19 mouse cellular contexts compared by ENCODE assay signal in genomic region chr9:57498536-57498935, GRCm38 (mm10). TPM values are rescaled to one million over a fixed set of nuclear protein-coding genes. Genes with fewer than 3 reads are reported as not detected.
DNase-seq lines count a peak whose midpoint lies in the region; ATAC-seq and TF ChIP-seq lines count a peak whose summit lies in the region.
"Had no signal": no experiment of that assay in that cellular context is flagged by ENCODE, and none has a peak within 500 bp of the region (broad histone marks: within the 10 kb centered on the region; RNA-seq: fewer than 3 reads in every experiment).

No protein-coding gene starts in this region.

- H3K4me2 ChIP-seq in midbrain, embryonic 13.5 days (replicated peaks), result no peak overlapping the region
- no peak overlapping the region for H3K4me2 ChIP-seq in midbrain, embryonic 11.5 days
- H3K4me2 ChIP-seq in forebrain, embryonic 16.5 days (ENCODE audit: low read length), result 0 out of 2 replicates have a peak overlapping the region, but pooled peaks have one; percentile 25
- no peak overlapping the region for H3K4me2 ChIP-seq in hindbrain, postnatal 0 days (ENCODE audit: low read depth, low read length)
- H3K4me2 ChIP-seq: limb, embryonic 15.5 days had no signal

- H3K27ac ChIP-seq in midbrain, embryonic 13.5 days, result peak overlapping the region; percentile 56
- no peak overlapping the region for H3K27ac ChIP-seq in midbrain, embryonic 11.5 days (ENCODE audit: low read depth, low read length)
- peak overlapping the region; percentile 82 for H3K27ac ChIP-seq in forebrain, embryonic 16.5 days (ENCODE audit: low read length)
- 0 out of 2 replicates have a peak overlapping the region, but pooled peaks have one; percentile 26 for H3K27ac ChIP-seq in hindbrain, postnatal 0 days
- peak overlapping the region; percentile 34; the same call in 1 of the 2 replicates for H3K27ac ChIP-seq in olfactory bulb, adult 2 months (ENCODE audit: insufficient read depth, low read depth, low read length)
- H3K27ac ChIP-seq: limb, embryonic 15.5 days had no signal

- H3K4me1 ChIP-seq in midbrain, embryonic 13.5 days (replicated peaks), result peaks cover 51% of the 10 kb centered on the region
- peaks cover 12% of the 10 kb centered on the region for H3K4me1 ChIP-seq in midbrain, embryonic 11.5 days (ENCODE audit: control insufficient read depth, insufficient read depth, low read length)
- H3K4me1 ChIP-seq in forebrain, embryonic 16.5 days (replicated peaks; ENCODE audit: control insufficient read depth, insufficient read depth, low read length), result peaks cover 44% of the 10 kb centered on the region
- H3K4me1 ChIP-seq in hindbrain, postnatal 0 days (ENCODE audit: insufficient read depth, low read length), result peaks cover 12% of the 10 kb centered on the region
- peaks cover 17% of the 10 kb centered on the region for H3K4me1 ChIP-seq in olfactory bulb, adult 2 months (ENCODE audit: control insufficient read depth, insufficient read depth, low read length)

- peaks cover 34% of the 10 kb centered on the region for H3K27me3 ChIP-seq in midbrain, embryonic 13.5 days
- peaks cover 36% of the 10 kb centered on the region for H3K27me3 ChIP-seq in midbrain, embryonic 11.5 days (ENCODE audit: control insufficient read depth, insufficient read depth, low read length)
- H3K27me3 ChIP-seq in forebrain, embryonic 16.5 days (replicated peaks; ENCODE audit: control insufficient read depth, insufficient read depth, low read length), result peaks cover 1% of the 10 kb centered on the region; the same call in 1 of the 2 replicates
- H3K27me3 ChIP-seq in hindbrain, postnatal 0 days (ENCODE audit: insufficient read depth, low read length), result no peaks in the 10 kb centered on the region; the same call in 1 of the 2 replicates

- no peak for DNase-seq in midbrain, embryonic 11.5 days (ENCODE audit: low spot score, missing footprints)
- DNase-seq in hindbrain, postnatal 0 days (ENCODE audit: low spot score), result no peak
- no peak for DNase-seq in heart, adult 8-10 months (ENCODE audit: low spot score)
- DNase-seq in c-Kit-positive CD71-positive TER-119-positive erythroid progenitor cells, embryonic 14.5 days (ENCODE audit: low spot score), result no peak
- DNase-seq in adrenal gland, adult (ENCODE audit: inconsistent age in 2 of 2, low spot score in 1 of 2), result no peak
- DNase-seq: adrenal gland, adult 2 months; B cell, adult 2 months; cerebellum, adult 11 months; cerebellum, postnatal 14 days; gastrocnemius, postnatal 36 days; kidney, adult 18-20 months; kidney, postnatal 10 days; thymus, postnatal 25 days had no signal

- 54% methylated on average over 7 of the region's 7 CpGs for WGBS in midbrain, embryonic 13.5 days
- WGBS in midbrain, embryonic 11.5 days, result 48% methylated on average over 7 of the region's 7 CpGs
- WGBS in forebrain, embryonic 16.5 days, result 27% methylated on average over 7 of the region's 7 CpGs
- 44% methylated on average over 7 of the region's 7 CpGs for WGBS in hindbrain, postnatal 0 days
- 19% methylated on average over 7 of the region's 7 CpGs for WGBS in olfactory bulb, adult 2 months

- no peaks in the 10 kb centered on the region for H3K36me3 ChIP-seq in midbrain, embryonic 13.5 days
- H3K36me3 ChIP-seq in midbrain, embryonic 11.5 days (ENCODE audit: control insufficient read depth, insufficient read depth, low read length), result no peaks in the 10 kb centered on the region
- no peaks in the 10 kb centered on the region for H3K36me3 ChIP-seq in forebrain, embryonic 16.5 days (ENCODE audit: control insufficient read depth, insufficient read depth)
- no peaks in the 10 kb centered on the region for H3K36me3 ChIP-seq in hindbrain, postnatal 0 days (ENCODE audit: insufficient read depth, low read length)
- H3K36me3 ChIP-seq: limb, embryonic 15.5 days had no signal

- 0 out of 2 replicates have a peak overlapping the region, but pooled peaks have one; percentile 50 for H3K9ac ChIP-seq in midbrain, embryonic 13.5 days (replicated peaks)
- H3K9ac ChIP-seq in midbrain, embryonic 11.5 days (ENCODE audit: low read length), result no peak overlapping the region
- H3K9ac ChIP-seq in forebrain, embryonic 16.5 days (replicated peaks; ENCODE audit: low read depth, low read length), result no peak overlapping the region
- no peak overlapping the region for H3K9ac ChIP-seq in hindbrain, postnatal 0 days (replicated peaks; ENCODE audit: low read length)
- H3K9ac ChIP-seq: limb, embryonic 15.5 days had no signal

- no peaks in the 10 kb centered on the region for H3K9me3 ChIP-seq in midbrain, embryonic 13.5 days
- no peaks in the 10 kb centered on the region for H3K9me3 ChIP-seq in midbrain, embryonic 11.5 days (ENCODE audit: control insufficient read depth, low read length)
- no peaks in the 10 kb centered on the region for H3K9me3 ChIP-seq in forebrain, embryonic 16.5 days (ENCODE audit: control insufficient read depth, low read length)
- H3K9me3 ChIP-seq in hindbrain, postnatal 0 days (ENCODE audit: low read length), result no peaks in the 10 kb centered on the region
- H3K9me3 ChIP-seq: limb, embryonic 15.5 days had no signal

- ATAC-seq in midbrain, embryonic 13.5 days, result no peak
- no peak for ATAC-seq in midbrain, embryonic 11.5 days (ENCODE audit: low FRiP score)
- no peak for ATAC-seq in forebrain, embryonic 16.5 days
- ATAC-seq in hindbrain, postnatal 0 days, result no peak
- ATAC-seq: lung, postnatal 0 days had no signal

- H3K4me3 ChIP-seq in midbrain, embryonic 13.5 days (replicated peaks), result no peak overlapping the region
- H3K4me3 ChIP-seq in midbrain, embryonic 11.5 days (ENCODE audit: low read depth, low read length), result no peak overlapping the region
- H3K4me3 ChIP-seq in forebrain, embryonic 16.5 days (replicated peaks; ENCODE audit: low read length), result no peak overlapping the region
- H3K4me3 ChIP-seq in hindbrain, postnatal 0 days (ENCODE audit: low read length), result no peak overlapping the region
- no peak overlapping the region for H3K4me3 ChIP-seq in olfactory bulb, adult 2 months (ENCODE audit: insufficient read depth, low read depth, low read length)
- H3K4me3 ChIP-seq: limb, embryonic 15.5 days; megakaryocyte, embryonic 14.5 days had no signal

- TF ChIP-seq POLR2A in olfactory bulb, adult 2 months (IDR thresholded peaks at IDR 0.05; ENCODE audit: insufficient read depth, low read depth, low read length), result no peak

- TF ChIP-seq CTCF in hindbrain, postnatal 0 days (IDR thresholded peaks at IDR 0.05; ENCODE audit: low read depth), result no peak
- TF ChIP-seq CTCF in olfactory bulb, adult 2 months (IDR thresholded peaks at IDR 0.05; ENCODE audit: insufficient read depth, low read depth, low read length), result no peak

RNA-seq across cellular contexts. Expression of gene Rpp25, which starts 5.3 kb away (rescaled TPM):
- 19.5 and 27.6 TPM in 2 replicates for polyA plus RNA-seq in midbrain, embryonic 13.5 days (2015; fragmentation: Nextera tagmentation; extraction: Ambion mirVana)
- 12.8 and 14.1 TPM in 2 replicates for polyA plus RNA-seq in midbrain, embryonic 11.5 days (2014; fragmentation: Nextera tagmentation; extraction: Ambion mirVana)
- 23.4 and 24.4 TPM in 2 replicates for polyA plus RNA-seq in forebrain, embryonic 16.5 days (2015; fragmentation: Nextera tagmentation; extraction: Ambion mirVana)
- 11.7 and 19.6 TPM in 2 replicates for total RNA-seq in hindbrain, postnatal 0 days (2014; rRNA removed)
- 15.2 and 17.0 TPM in 2 replicates for polyA plus RNA-seq in hindbrain, postnatal 0 days (2015; fragmentation: Nextera tagmentation; extraction: Ambion mirVana)
- not detected in 2 replicates for polyA plus RNA-seq in olfactory bulb, adult 2 months (2012; ENCODE audit: insufficient read depth, insufficient read length, low replicate concordance, missing spikeins)
- 1 to 10 TPM; 2.0 to 3.7 (median 2.0) TPM for total RNA-seq in heart, adult 8-10 months (2022)
- total RNA-seq: gastrocnemius, postnatal 36 days had no signal

RNA-seq across cellular contexts. Expression of gene Cox5a, which starts 22.5 kb away (rescaled TPM):
- polyA plus RNA-seq in midbrain, embryonic 13.5 days (2015; fragmentation: Nextera tagmentation; extraction: Ambion mirVana), result 809 and 819 TPM in 2 replicates
- polyA plus RNA-seq in midbrain, embryonic 11.5 days (2014; fragmentation: Nextera tagmentation; extraction: Ambion mirVana), result 730 and 739 TPM in 2 replicates
- 720 and 756 TPM in 2 replicates for polyA plus RNA-seq in forebrain, embryonic 16.5 days (2015; fragmentation: Nextera tagmentation; extraction: Ambion mirVana)
- total RNA-seq in hindbrain, postnatal 0 days (2014; rRNA removed), result 212 and 237 TPM in 2 replicates
- 1,238 and 1,244 TPM in 2 replicates for polyA plus RNA-seq in hindbrain, postnatal 0 days (2015; fragmentation: Nextera tagmentation; extraction: Ambion mirVana)
- polyA plus RNA-seq in olfactory bulb, adult 2 months (2012; ENCODE audit: insufficient read depth, insufficient read length, low replicate concordance, missing spikeins), result not detected in 2 replicates
- 1,000 to 10,000 TPM; 2,249 to 2,640 (median 2,421) TPM for total RNA-seq in heart, adult 8-10 months (2022)

RNA-seq across cellular contexts. Expression of gene Scamp5, which starts 30.7 kb away (rescaled TPM):
- 90.9 and 91.6 TPM in 2 replicates for polyA plus RNA-seq in midbrain, embryonic 13.5 days (2015; fragmentation: Nextera tagmentation; extraction: Ambion mirVana)
- polyA plus RNA-seq in midbrain, embryonic 11.5 days (2014; fragmentation: Nextera tagmentation; extraction: Ambion mirVana), result 17.6 and 17.7 TPM in 2 replicates
- polyA plus RNA-seq in forebrain, embryonic 16.5 days (2015; fragmentation: Nextera tagmentation; extraction: Ambion mirVana), result 116 and 135 TPM in 2 replicates
- total RNA-seq in hindbrain, postnatal 0 days (2014; rRNA removed), result 366 and 375 TPM in 2 replicates
- polyA plus RNA-seq in hindbrain, postnatal 0 days (2015; fragmentation: Nextera tagmentation; extraction: Ambion mirVana), result 154 and 163 TPM in 2 replicates
- not detected in 2 replicates for polyA plus RNA-seq in olfactory bulb, adult 2 months (2012; ENCODE audit: insufficient read depth, insufficient read length, low replicate concordance, missing spikeins)
- 1 to 10 TPM; 4.1 to 7.3 (median 6.5) TPM for total RNA-seq in heart, adult 8-10 months (2022)

RNA-seq across cellular contexts. Expression of gene Fam219b, which starts 38.8 kb away (rescaled TPM):
- 23.2 and 24.2 TPM in 2 replicates for polyA plus RNA-seq in midbrain, embryonic 13.5 days (2015; fragmentation: Nextera tagmentation; extraction: Ambion mirVana)
- polyA plus RNA-seq in midbrain, embryonic 11.5 days (2014; fragmentation: Nextera tagmentation; extraction: Ambion mirVana), result 16.0 and 16.1 TPM in 2 replicates
- 25.2 and 26.6 TPM in 2 replicates for polyA plus RNA-seq in forebrain, embryonic 16.5 days (2015; fragmentation: Nextera tagmentation; extraction: Ambion mirVana)
- 14.6 and 21.5 TPM in 2 replicates for total RNA-seq in hindbrain, postnatal 0 days (2014; rRNA removed)
- polyA plus RNA-seq in hindbrain, postnatal 0 days (2015; fragmentation: Nextera tagmentation; extraction: Ambion mirVana), result 22.2 and 23.2 TPM in 2 replicates
- not detected in 2 replicates for polyA plus RNA-seq in olfactory bulb, adult 2 months (2012; ENCODE audit: insufficient read depth, insufficient read length, low replicate concordance, missing spikeins)
- 10 to 100 TPM in 3 of 4 experiments, 1 to 10 TPM in 1; 9.5 to 11.6 (median 10.8) TPM for total RNA-seq in heart, adult 8-10 months (2022)

RNA-seq across cellular contexts. Expression of gene Mpi, which starts 54.0 kb away (rescaled TPM):
- 72.2 and 79.2 TPM in 2 replicates for polyA plus RNA-seq in midbrain, embryonic 13.5 days (2015; fragmentation: Nextera tagmentation; extraction: Ambion mirVana)
- 49.8 and 54.0 TPM in 2 replicates for polyA plus RNA-seq in midbrain, embryonic 11.5 days (2014; fragmentation: Nextera tagmentation; extraction: Ambion mirVana)
- polyA plus RNA-seq in forebrain, embryonic 16.5 days (2015; fragmentation: Nextera tagmentation; extraction: Ambion mirVana), result 57.5 and 73.7 TPM in 2 replicates
- total RNA-seq in hindbrain, postnatal 0 days (2014; rRNA removed), result 67.9 and 78.6 TPM in 2 replicates
- 61.5 and 64.6 TPM in 2 replicates for polyA plus RNA-seq in hindbrain, postnatal 0 days (2015; fragmentation: Nextera tagmentation; extraction: Ambion mirVana)
- polyA plus RNA-seq in olfactory bulb, adult 2 months (2012; ENCODE audit: insufficient read depth, insufficient read length, low replicate concordance, missing spikeins), result not detected in 2 replicates
- 100 to 1,000 TPM; 127 to 162 (median 147) TPM for total RNA-seq in heart, adult 8-10 months (2022)
